Mouse (Mus musculus) MN1 (cell line): ENCODE results near the gene Ier5.

Experiments
- DNase-seq: peaks from one replicate; pipeline ENCODE4 v3.0.0-alpha.2; 2016; ENCODE audit warnings: low spot score

Ier5 gene

GRCm38 (mm10) chr1:155099280-155099848, at the start of gene Ier5:
Ier5 (minus strand) TSS chr1:155099636.
- peak; percentile 98 for DNase-seq

GRCm38 (mm10) chr1:155147228-155147627, 47.8 kb upstream of the Ier5 start:
- DNase-seq: no peak

GRCm38 (mm10) chr1:155146572-155146980, 47.1 kb upstream of the Ier5 start, which contains the start of gene Mr1:
Mr1 (minus strand) TSS chr1:155146814.
- DNase-seq: peak; percentile 92

GRCm38 (mm10) chr1:155145620-155146019, 46.2 kb upstream of the Ier5 start:
- DNase-seq: peak; percentile 43

- peak; percentile 40 for DNase-seq
These were observed 40.6 kb upstream of the Ier5 start for GRCm38 (mm10) chr1:155140076-155140475.

- peak; percentile 59 for DNase-seq
These were observed 39.4 kb upstream of the Ier5 start for GRCm38 (mm10) chr1:155138795-155139194.

GRCm38 (mm10) chr1:155134866-155135265, 35.4 kb upstream of the Ier5 start:
- no peak for DNase-seq

GRCm38 (mm10) chr1:155127429-155127934, 28.0 kb upstream of the Ier5 start:
- DNase-seq: no peak

- DNase-seq: peak; percentile 37
These were observed 27.3 kb upstream of the Ier5 start for GRCm38 (mm10) chr1:155126716-155127115.

GRCm38 (mm10) chr1:155124397-155124796, 25.0 kb upstream of the Ier5 start:
- no peak for DNase-seq

GRCm38 (mm10) chr1:155121977-155122939, 22.8 kb upstream of the Ier5 start:
- no peak for DNase-seq

GRCm38 (mm10) chr1:155119719-155120118, 20.3 kb upstream of the Ier5 start:
- no peak for DNase-seq

- DNase-seq: no peak
These were observed 14.5 kb upstream of the Ier5 start for GRCm38 (mm10) chr1:155113946-155114345.

- DNase-seq: no peak
These were observed 13.4 kb upstream of the Ier5 start for GRCm38 (mm10) chr1:155112875-155113274.

GRCm38 (mm10) chr1:155112118-155112517, 12.7 kb upstream of the Ier5 start:
- no peak for DNase-seq

- no peak for DNase-seq
These were observed 12.1 kb upstream of the Ier5 start for GRCm38 (mm10) chr1:155111491-155111890.

GRCm38 (mm10) chr1:155109387-155110350, 10.2 kb upstream of the Ier5 start:
- peak; percentile 34 for DNase-seq

GRCm38 (mm10) chr1:155108412-155108811, 9.0 kb upstream of the Ier5 start:
- DNase-seq: peak; percentile 73

GRCm38 (mm10) chr1:155107843-155108242, 8.4 kb upstream of the Ier5 start:
- DNase-seq: no peak

- DNase-seq: no peak
These were observed 6.9 kb upstream of the Ier5 start for GRCm38 (mm10) chr1:155106310-155106709.

GRCm38 (mm10) chr1:155103991-155104390, 4.6 kb upstream of the Ier5 start:
- DNase-seq: no peak

- DNase-seq: no peak
These were observed 3.2 kb upstream of the Ier5 start for GRCm38 (mm10) chr1:155102631-155103030.
